Mouse (Mus musculus): ENCODE measurements around the gene Vmn1r12. TPM values are rescaled to one million over a fixed set of nuclear protein-coding genes. Genes with fewer than 3 reads are reported as not detected.
"Not testable (repeated sequence)": the region's sequence is repeated elsewhere in the genome, so short reads cannot be mapped to it uniquely, and the experiment has no call there.

Gene Vmn1r12
- polyA plus RNA-seq (2015; fragmentation: Nextera tagmentation; extraction: Ambion mirVana), result not detected in 2 replicates

DNA sequence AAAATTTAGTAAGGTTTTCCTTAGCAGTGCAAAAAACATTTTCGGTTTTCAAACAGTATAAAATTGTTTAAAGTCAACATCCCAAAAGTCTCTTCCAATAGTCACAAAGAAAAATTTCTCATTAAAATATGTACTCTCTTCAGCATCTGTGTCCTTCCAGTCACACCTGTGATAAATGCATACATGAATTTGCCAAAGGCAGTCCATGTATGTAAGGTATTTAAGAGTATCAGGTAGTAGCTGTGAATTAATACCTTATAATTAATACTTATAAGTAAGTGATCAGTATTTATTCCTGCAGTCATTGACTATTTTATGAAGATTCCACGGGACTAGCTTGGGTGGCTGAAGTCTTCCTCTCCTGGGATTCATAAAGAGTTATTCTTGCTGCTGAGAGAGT is at the start of gene Vmn1r12:
TSS of gene Vmn1r12 (plus strand) at position 301 of the 400 bp plus-strand sequence.
- Histone ChIP-seq H3K27me3 (ENCODE audit: control insufficient read depth, insufficient read depth, low read depth, low read length) (no peaks in the 10 kb centered on the region), H3K4me2 (ENCODE audit: low read depth, low read length) (no peak within 1 kb of the TSS), H3K27ac (ENCODE audit: low read length) (no peak within 1 kb of the TSS), H3K9ac (ENCODE audit: low read length) (no peak within 1 kb of the TSS), H3K9me3 (ENCODE audit: control insufficient read depth, low read length) (no peaks in the 10 kb centered on the region), H3K4me3 (ENCODE audit: low read length) (no peak within 1 kb of the TSS), H3K4me1 (replicated peaks; ENCODE audit: control insufficient read depth, insufficient read depth, low read length) (no peaks in the 10 kb centered on the region), H3K36me3 (ENCODE audit: control insufficient read depth, insufficient read depth, low read length) (no peaks in the 10 kb centered on the region)
- no peak for ATAC-seq (ENCODE audit: low read depth)
- 72% methylated on average over 2 of the region's 2 CpGs for WGBS

DNA sequence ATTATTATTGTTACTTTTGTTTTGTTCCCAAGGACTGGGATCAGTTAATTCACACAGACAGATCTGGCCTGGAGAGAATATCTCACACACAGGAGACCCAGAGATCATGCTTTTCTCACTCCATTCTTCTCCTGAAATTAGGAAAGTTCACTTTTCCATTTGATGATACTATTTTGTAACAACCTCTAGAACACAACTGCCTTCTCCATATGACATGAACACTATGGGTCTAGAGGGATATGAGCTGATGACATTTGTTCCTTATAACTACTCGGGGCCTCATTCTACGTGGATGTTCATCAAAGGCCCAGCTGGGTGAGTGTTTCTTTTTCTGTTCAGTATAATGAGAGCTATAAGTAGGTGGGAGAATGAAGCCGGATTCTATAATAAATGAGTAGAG is 47.6 kb upstream of the Vmn1r12 start, which contains the start of gene Vmn1r10:
TSS of gene Vmn1r10 (plus strand) at position 301 of the 400 bp plus-strand sequence.
- ATAC-seq (ENCODE audit: low read depth), result no peak
- Histone ChIP-seq H3K4me3 (ENCODE audit: low read length) (no peak within 1 kb of the TSS), H3K36me3 (ENCODE audit: control insufficient read depth, insufficient read depth, low read length) (no peaks in the 10 kb centered on the region), H3K27me3 (ENCODE audit: control insufficient read depth, insufficient read depth, low read depth, low read length) (no peaks in the 10 kb centered on the region), H3K9ac (ENCODE audit: low read length) (no peak within 1 kb of the TSS), H3K4me2 (ENCODE audit: low read depth, low read length) (no peak within 1 kb of the TSS), H3K9me3 (ENCODE audit: control insufficient read depth, low read length) (no peaks in the 10 kb centered on the region), H3K4me1 (replicated peaks; ENCODE audit: control insufficient read depth, insufficient read depth, low read length) (no peaks in the 10 kb centered on the region), H3K27ac (ENCODE audit: low read length) (no peak within 1 kb of the TSS)
- 74% methylated on average over 3 of the region's 3 CpGs for WGBS

- Histone ChIP-seq H3K27ac (ENCODE audit: low read length) (no peak within 1 kb of the TSS), H3K9me3 (ENCODE audit: control insufficient read depth, low read length) (no peaks in the 10 kb centered on the region), H3K27me3 (ENCODE audit: control insufficient read depth, insufficient read depth, low read depth, low read length) (no peaks in the 10 kb centered on the region), H3K9ac (ENCODE audit: low read length) (no peak within 1 kb of the TSS), H3K4me3 (ENCODE audit: low read length) (no peak within 1 kb of the TSS), H3K4me2 (ENCODE audit: low read depth, low read length) (no peak within 1 kb of the TSS), H3K4me1 (replicated peaks; ENCODE audit: control insufficient read depth, insufficient read depth, low read length) (no peaks in the 10 kb centered on the region), H3K36me3 (ENCODE audit: control insufficient read depth, insufficient read depth, low read length) (no peaks in the 10 kb centered on the region)
- WGBS, result 67% methylated on average over 1 of the region's 1 CpGs
- no peak for ATAC-seq (ENCODE audit: low read depth)
Observed at GRCm38 (mm10) chr6:57133155-57133554, 23.6 kb upstream of the Vmn1r12 start, which contains the start of gene Vmn1r11. Gene Vmn1r11 (plus strand): TSS chr6:57133455.

GRCm38 (mm10) chr6:57190016-57190415 is 33.3 kb downstream of the Vmn1r12 start:
- not testable (repeated sequence) for H3K4me1 ChIP-seq (replicated peaks; ENCODE audit: control insufficient read depth, insufficient read depth, low read length)

GRCm38 (mm10) chr6:57202990-57203389 is 46.3 kb downstream of the Vmn1r12 start, which contains the start of gene Vmn1r13:
Gene Vmn1r13 (plus strand): TSS chr6:57203290.
- ATAC-seq (ENCODE audit: low read depth); H3K9me3 ChIP-seq (ENCODE audit: control insufficient read depth, low read length); H3K27ac ChIP-seq (ENCODE audit: low read length); H3K9ac ChIP-seq (ENCODE audit: low read length); H3K36me3 ChIP-seq (ENCODE audit: control insufficient read depth, insufficient read depth, low read length); H3K27me3 ChIP-seq (ENCODE audit: control insufficient read depth, insufficient read depth, low read depth, low read length); H3K4me2 ChIP-seq (ENCODE audit: low read depth, low read length); H3K4me1 ChIP-seq (replicated peaks; ENCODE audit: control insufficient read depth, insufficient read depth, low read length); H3K4me3 ChIP-seq (ENCODE audit: low read length): not testable (repeated sequence)
- 86% methylated on average over 1 of the region's 1 CpGs for WGBS

More at GRCm38 (mm10) chr6:57190016-57190415, 33.3 kb downstream of the Vmn1r12 start:
- not testable (repeated sequence) for H3K9ac ChIP-seq (ENCODE audit: low read length); H3K36me3 ChIP-seq (ENCODE audit: control insufficient read depth, insufficient read depth, low read length); H3K4me2 ChIP-seq (ENCODE audit: low read depth, low read length); ATAC-seq (ENCODE audit: low read depth); H3K9me3 ChIP-seq (ENCODE audit: control insufficient read depth, low read length); H3K27ac ChIP-seq (ENCODE audit: low read length); H3K4me3 ChIP-seq (ENCODE audit: low read length); H3K27me3 ChIP-seq (ENCODE audit: control insufficient read depth, insufficient read depth, low read depth, low read length)
- WGBS, result 59% methylated on average over 3 of the region's 3 CpGs

Other genes starting within 250 kb of the Vmn1r12 start
- gene Nt5c3, start 233.0 kb upstream of the Vmn1r12 start, polyA plus RNA-seq (2015; fragmentation: Nextera tagmentation; extraction: Ambion mirVana), result 59.0 and 59.2 TPM in 2 replicates
- 0.16 and 0.19 TPM in 2 replicates for gene Vmn1r4, start 232.9 kb upstream of the Vmn1r12 start, polyA plus RNA-seq (2015; fragmentation: Nextera tagmentation; extraction: Ambion mirVana)
- gene Vmn1r5, start 186.6 kb upstream of the Vmn1r12 start, polyA plus RNA-seq (2015; fragmentation: Nextera tagmentation; extraction: Ambion mirVana), result not detected in 2 replicates
- not detected in 2 replicates for gene Vmn1r6, start 159.7 kb upstream of the Vmn1r12 start, polyA plus RNA-seq (2015; fragmentation: Nextera tagmentation; extraction: Ambion mirVana)
- not detected in 2 replicates for gene Vmn1r7, start 131.6 kb upstream of the Vmn1r12 start, polyA plus RNA-seq (2015; fragmentation: Nextera tagmentation; extraction: Ambion mirVana)
- not detected in 2 replicates for gene Vmn1r8, start 124.6 kb upstream of the Vmn1r12 start, polyA plus RNA-seq (2015; fragmentation: Nextera tagmentation; extraction: Ambion mirVana)
- gene Vmn1r9, start 90.1 kb upstream of the Vmn1r12 start, polyA plus RNA-seq (2015; fragmentation: Nextera tagmentation; extraction: Ambion mirVana), result not detected in 2 replicates
- gene Vmn1r10, start 47.5 kb upstream of the Vmn1r12 start, polyA plus RNA-seq (2015; fragmentation: Nextera tagmentation; extraction: Ambion mirVana), result not detected in 2 replicates
- not detected in 2 replicates for gene Vmn1r11, start 23.5 kb upstream of the Vmn1r12 start, polyA plus RNA-seq (2015; fragmentation: Nextera tagmentation; extraction: Ambion mirVana)
- gene Vmn1r13, start 46.4 kb downstream of the Vmn1r12 start, polyA plus RNA-seq (2015; fragmentation: Nextera tagmentation; extraction: Ambion mirVana), result not detected in 2 replicates
- gene Vmn1r14, start 74.8 kb downstream of the Vmn1r12 start, polyA plus RNA-seq (2015; fragmentation: Nextera tagmentation; extraction: Ambion mirVana), result not detected in 2 replicates
- not detected in 2 replicates for gene Vmn1r15, start 101.0 kb downstream of the Vmn1r12 start, polyA plus RNA-seq (2015; fragmentation: Nextera tagmentation; extraction: Ambion mirVana)
- gene Vmn1r16, start 172.6 kb downstream of the Vmn1r12 start, polyA plus RNA-seq (2015; fragmentation: Nextera tagmentation; extraction: Ambion mirVana), result not detected in 2 replicates
- gene Vmn1r17, start 206.8 kb downstream of the Vmn1r12 start, polyA plus RNA-seq (2015; fragmentation: Nextera tagmentation; extraction: Ambion mirVana), result not detected in 2 replicates
- gene Vmn1r18, start 238.9 kb downstream of the Vmn1r12 start, polyA plus RNA-seq (2015; fragmentation: Nextera tagmentation; extraction: Ambion mirVana), result not detected in 2 replicates
- gene Vmn1r19, start 246.9 kb downstream of the Vmn1r12 start, polyA plus RNA-seq (2015; fragmentation: Nextera tagmentation; extraction: Ambion mirVana), result not detected in 2 replicates